Mouse (Mus musculus) left cerebral cortex, postnatal 25 days (tissue): ENCODE measurements around the gene Fxyd3. TPM values are rescaled to one million over a fixed set of nuclear protein-coding genes. Genes with fewer than 3 reads are reported as not detected.

Source experiments
- DNase-seq, 2 experiments: peaks; one replicate each; pipeline ENCODE4 v3.0.0; 2022; ENCODE audit warnings: low spot score in 2 of 2, mixed read lengths in 1 of 2
- intact Hi-C: fragments of 180-260 bp; cut with DNase I; formaldehyde crosslinking; loops from one replicate; pipeline ENCODE4 v1.15.1; 2025
- microRNA-seq, 2 experiments: library from miRNA; unstranded; fragments of <30 nt; microRNA quantifications; one replicate each; pipeline ENCODE4 v1.2.0; 2022
- total RNA-seq, 2 experiments: library from RNA; stranded (reverse); gene quantifications; 2 replicates each; pipeline ENCODE4 v1.2.3; 2021

Gene Fxyd3
- total RNA-seq, 2 experiments from 2014 or later = not detected

- DNase-seq = no peak
- intact Hi-C loops = no loop called here
These were observed 45.8 kb downstream of the Fxyd3 start for GRCm38 (mm10) chr7:31030717-31031116.

DNA sequence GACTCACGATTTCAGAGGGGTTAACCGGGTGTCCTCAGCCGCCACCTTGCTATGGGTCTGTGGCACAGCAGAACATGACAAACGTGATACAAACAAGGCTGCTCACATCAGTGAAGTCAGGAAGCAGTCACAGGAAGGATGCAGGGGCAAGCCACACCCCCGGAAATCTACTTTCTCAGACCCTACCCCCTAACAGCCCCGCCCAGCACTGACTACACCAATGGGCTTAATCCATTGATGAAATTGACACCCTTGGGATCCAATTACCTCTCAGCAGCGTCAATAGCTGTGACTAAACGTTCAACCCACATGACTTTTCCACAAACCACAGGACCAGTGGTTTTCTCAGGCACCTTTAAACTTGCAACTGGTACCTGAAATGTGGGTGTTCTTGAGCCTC is 47.9 kb downstream of the Fxyd3 start:
- intact Hi-C loops = no loop called here
- DNase-seq = no peak

Small RNA genes lying within 50 kb of the gene (microRNA-seq; reads per million reads assigned to microRNA genes)
- gene Mir7050 = 0 to 0.25 reads per million in 2 experiments

Other genes starting within 250 kb of the Fxyd3 start
- not detected for gene Ffar3, start 220.5 kb downstream of the Fxyd3 start, total RNA-seq
- not detected for gene Ffar1, start 215.1 kb downstream of the Fxyd3 start, total RNA-seq
- not detected for gene Cd22, start 196.4 kb downstream of the Fxyd3 start, total RNA-seq
- gene Mag, start 161.8 kb downstream of the Fxyd3 start, total RNA-seq = 100 to 1,000 TPM; 152 to 176 TPM
- gene Hamp2, start 152.0 kb downstream of the Fxyd3 start, total RNA-seq = not detected
- not detected for gene Hamp, start 132.7 kb downstream of the Fxyd3 start, total RNA-seq
- gene Usf2, start 119.9 kb downstream of the Fxyd3 start, total RNA-seq = 100 to 1,000 TPM; 139 to 144 TPM
- gene Lsr, start 103.2 kb downstream of the Fxyd3 start, total RNA-seq = 1 to 10 TPM; 8.8 to 9.9 TPM
- not detected for gene Fam187b, start 102.9 kb downstream of the Fxyd3 start, total RNA-seq
- gene Fxyd5, start 34.2 kb downstream of the Fxyd3 start, total RNA-seq = 10 to 100 TPM; 22.6 to 27.8 TPM
- 100 to 1,000 TPM; 185 to 232 TPM for gene Fxyd7, start 25.2 kb downstream of the Fxyd3 start, total RNA-seq
- 10 to 100 TPM; 79.9 to 81.6 TPM for gene Fxyd1, start 19.5 kb downstream of the Fxyd3 start, total RNA-seq
- 10 to 100 TPM; 24.2 to 24.9 TPM for gene Lgi4, start 17.4 kb downstream of the Fxyd3 start, total RNA-seq
- 1 to 10 TPM; 3.0 to 4.2 TPM for gene Hpn, start 38.6 kb upstream of the Fxyd3 start, total RNA-seq
- gene Scn1b, start 50.3 kb upstream of the Fxyd3 start, total RNA-seq = 100 to 1,000 TPM; 616 to 649 TPM
- gene Gramd1a, start 79.2 kb upstream of the Fxyd3 start, total RNA-seq = 100 to 1,000 TPM; 108 to 110 TPM
- not detected for gene Scgb2b2, start 213.8 kb upstream of the Fxyd3 start, total RNA-seq
- not detected for gene Scgb1b2, start 215.1 kb upstream of the Fxyd3 start, total RNA-seq